Mouse (Mus musculus): ENCODE results near the gene Mast4.

Gene Mast4

DNA sequence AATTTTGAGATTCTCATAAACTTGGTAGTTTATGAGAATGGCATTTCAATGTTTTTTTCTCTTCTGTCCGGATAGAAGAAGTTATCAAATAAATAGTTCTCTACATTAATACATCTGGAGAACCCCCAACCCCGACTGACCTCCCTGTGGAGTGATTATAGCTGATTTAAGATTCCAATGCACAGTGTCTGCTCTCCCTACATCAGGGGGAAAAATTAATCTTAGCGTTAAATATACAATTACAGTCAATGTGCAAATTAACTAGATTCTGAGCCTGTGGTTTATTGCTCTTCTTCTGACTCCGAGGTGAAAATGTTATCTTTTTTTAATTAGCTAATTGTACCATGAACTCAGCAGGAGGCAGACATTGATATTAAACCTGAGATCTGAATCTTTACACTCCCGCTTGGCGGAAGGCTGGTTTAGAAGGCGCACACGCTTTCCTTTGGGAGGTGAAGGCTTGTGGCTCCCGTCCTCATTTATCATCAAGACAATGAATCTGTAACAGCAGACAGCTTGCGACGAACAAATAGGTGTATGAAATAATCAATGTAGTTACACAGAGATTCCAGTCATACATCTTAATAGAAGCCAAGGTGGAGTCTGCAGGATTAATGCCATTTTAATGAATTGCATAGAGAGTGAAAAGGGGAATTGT is 274.2 kb downstream of the Mast4 start:
- no peak for DNase-seq (ENCODE audit: low spot score in 2 of 2)

DNA sequence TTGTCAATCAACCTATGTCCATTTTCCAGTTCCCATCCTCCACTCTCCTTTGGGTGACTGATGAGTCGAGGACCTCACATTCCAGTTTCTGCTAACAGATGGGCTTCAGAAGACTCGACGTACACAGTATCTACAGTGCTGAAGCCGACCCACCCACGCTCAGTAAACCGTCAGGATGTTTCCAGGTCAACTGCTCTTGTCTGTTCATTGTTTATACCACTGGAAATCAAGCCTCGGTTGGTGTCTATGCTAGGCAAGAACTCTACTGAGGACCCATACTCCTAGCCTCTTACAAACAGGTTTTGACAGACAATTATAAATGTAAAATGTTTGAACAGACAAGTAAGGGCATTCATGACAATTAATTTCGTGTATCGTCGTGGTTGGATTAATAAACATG is 277.8 kb downstream of the Mast4 start:
- DNase-seq (ENCODE audit: low spot score in 2 of 2), result no peak

DNA sequence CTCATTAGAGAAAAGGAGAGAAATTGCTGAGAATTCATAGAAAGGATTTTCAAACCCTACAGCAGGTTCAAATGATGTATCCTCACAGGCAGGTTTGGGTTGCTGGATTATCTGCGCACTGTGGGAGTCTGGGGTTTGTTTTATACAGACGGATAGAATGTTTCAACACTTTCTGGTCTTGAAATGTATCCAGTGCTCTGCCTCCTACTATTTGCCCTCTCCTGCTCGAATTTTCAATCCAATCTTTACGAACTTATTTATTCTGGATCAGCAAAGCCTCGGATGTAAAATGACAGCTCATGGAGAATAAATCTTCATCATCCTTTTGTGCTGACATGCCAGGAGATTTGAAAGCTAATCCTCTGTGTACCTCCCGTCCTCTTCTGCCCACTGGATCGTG is 281.6 kb downstream of the Mast4 start:
- DNase-seq (ENCODE audit: low spot score in 2 of 2), result no peak

DNA sequence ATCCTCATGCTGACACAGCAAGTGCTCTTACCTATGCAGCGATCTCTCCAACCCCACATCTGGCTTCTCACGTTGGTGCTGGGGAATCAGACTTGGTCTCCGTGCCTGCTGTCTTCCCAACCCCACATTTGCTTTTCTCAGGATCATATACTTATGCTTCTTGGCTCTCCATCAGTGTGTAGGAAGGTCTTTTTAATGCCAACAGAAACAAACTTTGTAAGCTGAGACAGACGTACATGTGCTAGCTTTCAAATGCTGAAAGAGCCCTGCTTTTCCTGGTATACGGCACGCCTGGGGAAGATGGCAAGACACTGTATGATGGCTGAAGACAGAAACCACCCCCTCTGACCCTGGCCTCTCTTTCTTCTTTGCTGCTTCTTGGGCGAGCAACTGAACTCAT is 285.3 kb downstream of the Mast4 start:
- DNase-seq (ENCODE audit: low spot score in 2 of 2), result no peak

DNA sequence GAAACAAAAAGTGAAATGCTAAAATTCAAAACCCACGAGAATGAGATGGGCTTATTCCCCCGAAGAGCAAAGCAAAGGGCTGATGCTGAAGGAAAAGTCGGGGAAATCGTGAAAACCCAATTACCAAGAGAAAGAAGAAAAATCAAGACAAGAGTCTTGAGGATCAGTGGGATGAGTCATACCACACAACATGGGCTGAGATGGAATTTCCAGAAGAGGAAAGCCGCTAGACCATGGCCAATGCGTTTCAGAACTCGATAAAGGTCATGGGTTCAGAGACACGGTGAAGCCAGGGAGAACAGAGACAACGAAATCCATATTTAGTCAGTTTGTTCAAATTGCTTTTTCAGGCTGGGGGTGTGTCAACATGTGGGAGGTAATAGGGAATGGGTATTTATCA is 290.6 kb downstream of the Mast4 start:
- no peak for DNase-seq (ENCODE audit: low spot score in 2 of 2)

DNA sequence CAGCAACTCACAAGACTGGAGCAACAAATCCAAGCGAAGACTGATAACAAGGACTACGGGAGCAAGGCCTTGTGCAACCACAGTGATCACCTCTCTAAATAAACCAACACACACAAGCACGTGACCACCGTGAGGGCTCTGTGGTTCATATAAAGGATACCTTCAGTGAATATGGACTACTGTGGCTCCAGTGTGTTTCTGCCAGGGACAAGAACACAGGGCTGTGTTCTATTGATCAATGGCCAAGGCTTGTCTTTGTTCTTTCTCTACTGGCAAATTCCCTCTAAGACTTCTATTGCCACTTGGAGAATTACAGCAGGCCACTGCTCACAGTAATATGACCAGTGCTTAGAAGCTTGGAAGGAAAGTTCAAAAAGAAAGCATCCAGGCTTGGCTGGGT is 291.3 kb downstream of the Mast4 start:
- DNase-seq (ENCODE audit: low spot score in 2 of 2), result no peak

DNA sequence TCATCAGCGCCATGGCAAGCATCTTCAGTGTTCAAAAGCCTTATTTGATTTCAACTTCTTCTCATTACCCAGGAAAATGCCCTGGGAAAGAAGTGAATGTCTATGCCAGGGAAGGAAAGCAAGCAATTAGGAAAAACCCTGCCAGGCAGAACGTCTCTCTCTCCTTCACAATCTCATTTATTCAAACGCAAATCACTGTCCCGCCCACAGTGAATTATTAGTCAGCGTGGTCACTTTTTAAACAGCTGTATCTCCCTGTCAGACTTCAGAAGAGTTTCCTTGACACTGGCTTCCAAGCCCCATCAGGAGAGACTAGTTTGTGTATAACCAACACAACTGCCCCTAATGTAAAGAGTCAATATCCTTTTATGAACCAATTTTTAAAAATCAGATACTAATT is 296.8 kb downstream of the Mast4 start:
- DNase-seq (ENCODE audit: low spot score in 2 of 2), result no peak

DNA sequence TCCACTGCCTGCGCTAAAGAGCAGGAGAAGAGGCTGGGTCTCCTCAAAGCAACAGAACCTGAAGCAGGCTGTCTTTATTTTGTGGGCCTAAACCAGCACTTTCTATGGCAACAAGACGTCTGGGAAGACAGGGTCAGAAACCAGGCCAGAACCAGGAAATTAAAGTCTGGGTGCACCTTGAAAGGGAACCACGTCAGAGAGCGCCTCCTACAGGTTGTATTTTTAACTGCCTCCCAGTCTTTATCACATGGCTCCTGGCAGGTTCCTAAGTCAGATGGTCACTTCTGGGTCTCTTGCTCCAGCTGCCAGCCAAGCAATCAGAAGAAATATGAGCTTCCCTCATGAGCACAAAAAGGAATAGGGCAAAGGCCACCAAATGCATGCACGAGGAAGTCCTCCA is 304.9 kb downstream of the Mast4 start:
- no peak for DNase-seq (ENCODE audit: low spot score in 2 of 2)

DNA sequence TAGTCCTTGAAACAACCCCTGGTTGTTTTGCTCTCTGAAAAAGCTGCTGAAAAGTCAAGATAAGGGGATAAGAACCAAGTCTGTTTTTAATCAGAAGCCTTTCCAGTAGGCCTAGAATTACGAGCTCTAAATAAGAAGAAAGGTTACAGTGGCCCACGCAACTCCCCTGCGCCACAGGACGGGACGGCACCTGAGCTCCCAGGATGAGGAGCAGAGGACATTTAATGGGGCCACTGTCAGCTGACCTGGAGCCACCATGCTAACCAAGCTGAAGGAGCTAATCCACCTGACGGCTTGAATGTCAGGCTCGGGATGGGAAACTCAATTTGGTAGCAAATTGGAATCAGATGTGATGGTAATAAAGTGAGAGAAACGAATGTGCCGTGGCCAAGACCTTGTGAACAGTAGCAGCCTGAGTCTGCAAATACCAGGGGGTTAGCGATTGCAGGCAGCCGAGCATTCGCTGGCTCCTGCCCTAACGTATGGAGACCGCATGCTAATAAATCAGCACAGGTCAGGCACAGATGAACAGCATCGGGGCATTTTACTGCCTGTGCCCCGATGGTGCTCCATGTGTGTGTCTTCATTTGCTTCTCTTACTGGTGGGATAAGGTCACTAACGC is 306.7 kb downstream of the Mast4 start:
- DNase-seq (ENCODE audit: low spot score in 2 of 2), result no peak

DNA sequence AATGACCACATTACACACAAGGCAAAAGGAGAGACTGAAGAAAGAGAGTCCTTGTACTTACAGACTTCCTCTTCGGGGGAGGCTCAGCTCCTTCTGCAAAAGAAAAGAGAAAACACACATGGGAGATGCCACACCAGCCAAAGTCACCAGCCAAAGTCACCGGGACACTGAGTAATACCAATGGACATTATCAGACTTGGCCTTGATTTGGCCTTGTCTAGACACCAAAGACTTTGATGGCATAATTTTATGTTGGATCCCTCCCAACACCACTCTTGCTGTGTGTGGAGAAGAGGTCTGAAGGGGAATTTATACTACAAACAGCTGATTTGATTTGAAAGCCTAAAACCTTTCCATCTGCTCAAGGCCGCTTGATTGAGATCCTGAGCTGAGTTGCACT is 308.8 kb downstream of the Mast4 start:
- DNase-seq (ENCODE audit: low spot score in 2 of 2), result no peak

DNA sequence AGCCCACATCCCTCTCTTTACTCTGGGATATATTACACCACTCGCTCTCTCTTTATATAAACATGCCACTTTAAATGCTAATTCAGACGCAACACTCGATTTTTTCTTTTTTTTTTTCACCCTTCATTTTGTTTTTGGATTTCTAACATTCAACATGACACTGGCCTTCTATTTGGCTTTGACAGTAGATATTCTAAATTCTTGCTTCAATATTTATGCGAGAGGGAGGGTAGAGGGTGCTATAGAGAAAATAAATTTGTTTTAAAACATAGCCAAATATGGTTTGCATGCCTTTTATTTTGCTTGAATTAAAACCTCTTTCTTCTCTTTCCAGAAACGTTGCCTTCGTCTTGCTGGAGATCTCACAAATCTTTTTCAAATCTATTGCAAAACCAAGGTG is 315.8 kb downstream of the Mast4 start:
- DNase-seq (ENCODE audit: low spot score in 2 of 2), result no peak

DNA sequence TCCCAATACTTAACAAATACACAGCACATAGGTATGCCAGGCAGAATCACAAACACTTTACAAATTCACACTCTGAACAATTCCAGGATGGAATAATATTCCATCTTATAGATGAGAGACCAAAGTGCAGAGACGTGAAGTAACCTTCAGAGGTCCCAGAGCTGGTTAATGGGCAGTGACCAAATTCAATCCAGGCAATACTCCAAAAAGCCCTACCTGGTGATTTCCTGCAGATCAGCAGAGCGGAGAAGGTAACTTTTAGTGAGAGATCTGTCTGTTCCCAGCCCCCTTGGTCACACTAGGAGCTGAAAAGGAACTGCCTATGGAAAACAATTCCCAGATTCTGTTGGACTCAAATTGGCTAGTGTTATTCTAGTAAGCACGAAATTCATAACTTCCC is 316.6 kb downstream of the Mast4 start:
- DNase-seq (ENCODE audit: low spot score in 2 of 2), result no peak

DNA sequence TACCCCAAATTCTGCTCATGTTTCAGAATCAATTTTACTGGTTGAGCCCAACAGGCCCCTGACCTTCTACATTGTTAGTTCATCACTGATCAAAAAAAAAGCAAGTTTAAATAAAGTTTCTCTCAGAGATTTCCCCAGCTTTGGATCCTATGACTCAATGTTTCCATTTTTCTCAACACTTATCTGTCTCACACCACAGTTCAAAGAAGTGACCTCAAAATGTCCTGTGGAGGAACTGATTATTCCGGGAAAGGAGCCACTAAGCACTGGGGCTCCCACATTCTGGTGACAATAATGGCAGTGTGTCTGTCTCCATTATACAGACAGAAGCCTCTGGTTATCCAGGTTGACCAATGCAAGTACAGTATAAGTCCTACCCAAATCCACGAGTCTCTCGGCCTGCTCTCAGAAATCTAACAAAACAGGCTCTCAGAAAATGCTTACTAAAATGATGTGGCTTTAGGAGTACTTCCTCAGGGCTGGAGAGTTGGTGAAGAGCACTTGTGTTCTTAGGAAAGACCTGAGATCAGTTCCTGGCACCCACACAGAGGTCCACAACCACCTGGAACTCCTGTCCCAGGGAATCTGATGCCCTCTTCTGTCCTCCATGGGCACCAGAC is 319.1 kb downstream of the Mast4 start:
- no peak for DNase-seq (ENCODE audit: low spot score in 2 of 2)

DNA sequence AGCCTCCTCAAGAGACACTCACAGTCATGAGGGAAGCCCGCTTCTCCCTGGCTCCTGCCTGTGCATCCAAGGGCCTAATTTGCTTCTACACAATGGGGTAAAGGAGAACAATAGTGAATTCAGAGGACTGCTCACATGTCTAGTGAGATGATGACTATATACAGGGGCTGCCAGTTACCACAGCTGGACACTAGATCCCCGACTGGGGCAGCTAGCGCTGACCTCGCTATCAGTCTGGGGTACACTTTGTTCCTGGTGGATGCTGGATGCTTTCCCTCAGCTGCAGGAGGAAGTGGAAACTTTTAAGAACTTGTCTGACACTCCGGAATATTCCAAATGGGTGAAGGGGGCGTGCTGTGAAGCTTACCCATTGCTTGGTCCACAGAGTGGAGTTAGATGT is 319.7 kb downstream of the Mast4 start:
- no peak for DNase-seq (ENCODE audit: low spot score in 2 of 2)

DNA sequence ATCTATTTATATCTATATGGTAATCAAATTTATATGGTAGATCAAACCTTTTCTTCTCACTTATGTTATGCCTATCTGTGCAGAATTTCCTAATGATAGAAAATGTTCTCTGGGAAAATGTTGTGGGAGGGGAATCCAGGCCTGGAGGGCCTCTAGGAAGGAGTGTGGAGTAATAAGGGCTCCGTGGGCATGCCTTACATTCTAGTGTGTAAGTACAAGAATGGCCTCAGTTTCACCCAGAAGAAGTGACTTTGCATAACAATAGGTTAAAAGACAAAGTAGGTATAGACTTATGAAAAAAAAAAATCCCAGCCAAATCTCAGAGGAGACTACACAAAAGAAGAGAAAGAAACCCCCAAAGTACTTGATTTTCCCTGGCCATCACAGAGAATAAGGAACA is 320.1 kb downstream of the Mast4 start:
- DNase-seq (ENCODE audit: low spot score in 2 of 2), result no peak

DNA sequence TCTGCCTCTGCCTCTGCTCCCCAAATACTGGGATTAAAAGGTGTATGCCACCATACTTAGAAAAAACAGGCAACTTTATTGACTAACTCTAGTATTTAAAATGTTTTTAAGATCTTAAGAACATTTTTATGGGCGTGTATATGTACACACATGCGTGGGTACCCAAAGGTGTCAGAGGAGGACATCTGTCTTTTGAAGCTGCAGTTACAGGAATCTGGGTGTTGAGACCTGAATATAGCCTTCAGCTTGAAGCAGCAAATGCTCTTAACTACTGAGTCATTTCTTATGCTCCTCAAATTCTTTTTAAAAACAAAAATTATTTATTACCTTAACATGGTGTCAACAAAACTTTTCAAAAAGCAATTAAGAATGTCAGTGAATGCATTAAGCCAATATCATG is 329.1 kb downstream of the Mast4 start:
- DNase-seq (ENCODE audit: low spot score in 2 of 2), result no peak

DNA sequence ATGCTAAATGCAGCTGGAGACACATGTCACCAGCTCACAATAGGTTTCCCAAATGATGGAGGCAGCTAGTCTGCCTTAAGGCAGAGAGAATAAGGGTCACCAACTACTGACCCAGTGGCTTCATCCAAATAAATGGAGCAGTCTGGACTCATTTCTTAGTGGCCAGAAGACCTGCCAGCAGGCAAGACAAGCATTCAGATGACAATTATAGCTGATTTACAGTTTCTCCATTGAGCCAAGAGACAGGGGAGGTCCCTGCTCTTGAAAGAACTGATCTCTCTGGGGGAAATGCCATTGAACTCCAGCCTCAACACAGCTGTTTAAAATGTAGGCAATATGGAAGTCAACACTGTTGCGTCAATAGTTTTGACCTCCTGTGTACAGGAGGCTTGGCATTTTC is 332.5 kb downstream of the Mast4 start:
- no peak for DNase-seq (ENCODE audit: low spot score in 2 of 2)

DNA sequence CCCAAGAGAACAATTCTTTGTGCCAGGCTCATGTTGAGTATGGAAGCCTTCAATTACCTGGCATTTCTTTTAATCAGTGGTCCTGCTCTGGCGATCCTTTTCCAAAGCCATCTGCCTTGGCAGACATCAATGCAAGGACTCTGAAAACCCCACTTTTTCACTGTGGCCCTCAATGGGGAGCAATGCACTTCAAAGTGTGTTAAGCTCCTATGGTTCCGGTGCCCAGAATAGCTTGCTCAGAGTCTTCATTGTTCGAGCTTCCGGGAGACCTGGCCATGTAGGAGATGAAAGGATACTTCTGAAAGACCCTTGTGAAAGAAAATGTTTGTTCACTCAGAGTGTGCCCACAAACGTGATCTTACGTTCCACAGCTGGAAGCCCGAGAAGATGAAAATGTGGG is 333.4 kb downstream of the Mast4 start:
- no peak for DNase-seq (ENCODE audit: low spot score in 2 of 2)

DNA sequence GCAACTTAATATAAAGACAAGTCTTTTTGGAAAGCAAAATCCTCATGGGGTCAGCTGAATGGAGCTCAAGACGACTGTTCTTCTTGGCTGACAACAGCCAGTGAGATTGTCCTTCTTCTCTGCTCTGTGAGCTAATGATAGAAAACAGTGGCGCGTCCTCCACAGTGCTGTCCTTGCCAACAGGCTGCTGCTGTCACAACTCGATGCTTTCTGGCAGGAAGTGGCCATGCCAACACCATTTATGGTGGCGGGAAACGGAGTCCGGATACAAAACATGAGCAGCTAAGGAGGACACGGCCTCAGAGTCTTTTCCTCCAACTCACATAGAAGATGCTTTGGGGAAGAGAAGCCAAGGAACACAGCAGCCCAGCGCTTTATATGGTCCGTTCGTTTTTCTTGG is 340.2 kb downstream of the Mast4 start:
- DNase-seq (ENCODE audit: low spot score in 2 of 2), result peak in 1 of 2 experiments; percentile 7

DNA sequence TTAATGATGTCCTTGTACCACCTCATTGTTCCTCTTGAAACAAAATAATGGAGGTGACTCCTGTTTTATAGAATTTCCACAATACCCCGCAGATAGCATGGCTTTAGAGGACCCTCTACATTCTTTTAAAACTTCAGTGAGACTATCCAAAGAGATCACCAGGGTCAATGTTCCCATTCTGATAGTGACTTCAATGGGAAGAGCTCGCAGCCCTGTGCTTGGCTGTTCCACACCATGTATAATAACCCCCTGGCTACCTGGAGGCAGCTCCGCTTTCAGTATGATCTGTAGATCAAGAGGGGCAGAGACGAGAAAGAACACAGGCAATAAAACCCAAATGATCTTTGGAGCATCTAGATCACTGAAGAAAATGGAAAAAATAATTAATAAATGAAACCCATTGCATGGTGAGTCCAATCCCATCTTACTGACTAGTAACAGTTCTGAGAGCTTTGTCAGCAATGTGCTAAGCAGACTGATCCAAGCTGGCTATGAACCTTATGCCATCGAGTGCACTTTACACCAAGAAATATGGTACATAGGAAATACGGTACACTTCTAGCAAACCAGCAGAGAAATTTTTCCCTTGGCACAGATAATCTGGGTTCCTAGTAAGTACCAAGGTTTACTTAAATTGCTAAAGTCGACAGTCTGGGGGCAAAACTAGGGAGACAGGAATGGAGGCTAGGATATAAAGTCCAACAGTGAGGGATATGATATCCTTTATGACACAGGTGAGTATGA is 341.4 kb downstream of the Mast4 start:
- DNase-seq (ENCODE audit: low spot score in 2 of 2), result no peak

DNA sequence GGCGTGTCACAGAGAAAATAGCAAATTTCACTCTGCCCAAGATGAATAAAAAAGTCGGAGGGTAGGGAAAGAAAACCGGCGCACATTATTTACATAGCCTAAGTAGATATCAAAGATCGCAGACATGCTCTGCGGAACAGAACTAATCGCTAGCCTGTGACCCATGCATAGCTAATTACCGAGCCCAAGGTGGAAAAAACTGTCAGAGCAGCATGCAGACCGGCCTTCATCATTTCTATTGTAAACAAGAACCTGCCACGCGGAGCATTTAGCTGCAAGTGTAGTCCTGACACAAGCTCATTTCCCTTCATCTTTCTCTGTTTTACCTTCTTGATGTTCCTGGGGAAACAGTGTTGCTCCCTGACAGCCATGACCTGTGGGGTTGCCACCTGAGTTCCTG is 342.4 kb downstream of the Mast4 start:
- no peak for DNase-seq (ENCODE audit: low spot score in 2 of 2)

DNA sequence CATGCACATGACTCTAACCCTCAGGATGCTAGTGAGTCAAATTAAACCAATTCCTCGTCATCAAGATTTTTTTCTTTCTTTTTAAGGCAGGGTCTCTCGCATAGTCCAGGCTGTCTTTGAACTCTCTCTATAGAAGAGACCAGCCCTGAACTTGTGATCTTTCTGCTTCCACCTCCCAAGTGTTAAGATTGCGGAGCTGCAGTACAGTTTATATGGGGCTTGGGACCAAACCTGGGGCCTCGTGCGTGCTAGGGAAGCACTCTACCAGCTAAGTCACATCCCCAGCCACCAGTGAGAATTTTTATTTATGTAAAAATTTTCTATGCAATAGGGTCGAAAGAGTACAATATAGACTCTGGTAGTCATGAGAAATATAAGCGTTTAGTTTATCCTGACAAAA is 343.1 kb downstream of the Mast4 start:
- no peak for DNase-seq (ENCODE audit: low spot score in 2 of 2)

DNA sequence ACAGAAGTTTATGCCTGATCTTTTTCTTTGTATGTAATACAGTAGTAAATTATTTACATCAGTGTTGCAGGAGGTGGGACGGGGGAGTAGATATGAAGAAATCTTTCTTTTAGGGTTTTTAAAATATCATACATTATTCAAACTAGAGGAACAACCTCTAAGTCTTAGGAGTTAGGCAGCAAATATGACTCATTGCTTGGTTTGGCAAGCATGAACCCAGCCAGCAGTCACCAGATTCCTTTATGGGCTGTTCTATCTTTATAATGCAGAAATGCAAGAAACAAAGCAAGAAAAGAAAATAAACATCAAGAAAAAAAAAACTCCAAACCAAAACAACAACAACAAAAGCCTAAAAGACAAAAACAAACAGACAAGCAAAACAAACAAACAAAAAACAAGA is 344.2 kb downstream of the Mast4 start:
- DNase-seq (ENCODE audit: low spot score in 2 of 2), result no peak

Measured in right cerebral cortex, adult 2 months (tissue).